In genomic region chr9:83725545-83725944, GRCm38 (mm10) we compare ENCODE assay signal across 8 mouse cellular contexts.
"Had no signal": no experiment of that assay in that cellular context is flagged by ENCODE, and none has a peak within 500 bp of the region (broad histone marks: within the 10 kb centered on the region; RNA-seq: fewer than 3 reads in every experiment).

No protein-coding gene starts in this region.

- H3K27ac ChIP-seq: limb, embryonic 12.5 days; liver, embryonic 15.5 days; midbrain, embryonic 13.5 days had no signal

- H3K4me3 ChIP-seq: limb, embryonic 12.5 days; liver, embryonic 15.5 days; midbrain, embryonic 13.5 days had no signal

- H3K9me3 ChIP-seq: limb, embryonic 12.5 days; liver, embryonic 15.5 days; midbrain, embryonic 13.5 days had no signal

- H3K36me3 ChIP-seq: limb, embryonic 12.5 days; liver, embryonic 15.5 days; midbrain, embryonic 13.5 days had no signal

- H3K9ac ChIP-seq: limb, embryonic 12.5 days; liver, embryonic 15.5 days; midbrain, embryonic 13.5 days had no signal

- H3K4me2 ChIP-seq: limb, embryonic 12.5 days; liver, embryonic 15.5 days; midbrain, embryonic 13.5 days had no signal

- ATAC-seq: hindbrain, embryonic 16.5 days; inflammation-experienced regulatory T-cells, adult 6 months; midbrain, embryonic 13.5 days had no signal

- H3K4me1 ChIP-seq: liver, embryonic 15.5 days had no signal

- DNase-seq: liver; thymus, adult 2 months; thymus, postnatal 25 days had no signal

- H3K27me3 ChIP-seq: limb, embryonic 12.5 days; liver, embryonic 15.5 days; midbrain, embryonic 13.5 days had no signal
